Mouse (Mus musculus) frontal cortex, postnatal 10 days (tissue): ENCODE data around the gene Oaz2.

Source experiments
- DNase-seq, 2 experiments: peaks; one replicate each; pipeline ENCODE4 v3.0.0; 2022; ENCODE audit warnings: low spot score in 2 of 2, mixed read lengths in 1 of 2

Oaz2 gene

DNA sequence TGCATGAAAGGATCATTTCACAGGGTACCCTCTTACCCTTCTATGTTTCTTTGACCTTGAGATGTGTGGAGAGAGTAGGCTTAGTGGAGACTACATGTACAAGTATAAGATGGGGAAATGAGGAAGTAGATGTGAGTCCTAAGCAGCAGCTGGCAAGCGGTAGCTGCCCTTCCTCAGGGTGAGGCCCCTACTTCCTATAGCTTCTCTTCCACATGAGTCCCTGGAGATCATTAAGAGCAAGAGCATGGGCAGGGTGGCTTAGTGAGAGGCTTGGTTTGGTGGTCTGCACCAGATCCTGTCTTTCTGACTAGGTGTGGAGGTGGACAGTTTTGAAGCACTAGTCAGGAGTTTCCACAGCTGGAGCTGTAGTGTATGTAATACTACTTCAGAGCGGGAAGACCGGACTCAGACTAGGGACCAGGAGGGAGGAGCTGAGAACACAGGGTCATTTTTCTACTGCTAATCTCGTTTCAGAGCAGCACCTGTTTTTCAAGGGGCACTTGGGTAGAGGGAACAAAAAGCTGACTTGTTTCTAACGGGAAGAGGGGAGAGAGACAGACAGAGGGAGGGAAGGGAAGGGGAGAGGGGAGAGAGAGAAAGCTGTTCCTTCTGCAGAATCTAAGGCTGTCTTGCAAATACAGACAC lies 25.3 kb downstream of the Oaz2 start:
- DNase-seq = no peak

DNA sequence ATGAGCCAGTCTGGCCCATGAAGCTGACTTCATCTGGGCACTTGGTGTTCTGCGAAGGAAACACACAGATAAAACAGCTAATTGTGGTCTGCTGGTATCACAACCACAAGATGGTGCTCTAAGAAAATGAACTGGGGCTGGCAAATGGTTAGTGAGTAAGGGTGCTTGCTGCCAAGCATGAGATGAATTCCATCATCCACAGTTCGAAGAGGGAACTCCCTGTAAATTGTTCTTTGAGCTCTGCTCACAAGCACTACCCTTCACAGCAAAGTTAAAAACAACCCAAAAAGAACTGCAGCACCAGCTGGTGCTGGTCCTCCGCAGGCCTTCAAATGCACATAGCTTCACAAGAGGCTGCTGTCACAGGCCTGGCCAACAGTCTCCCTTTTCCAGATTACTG lies 27.8 kb downstream of the Oaz2 start:
- peak; percentile 31 to 46 for DNase-seq

- DNase-seq = no peak
Measured at GRCm38 (mm10) chr9:65696337-65696736, 28.5 kb downstream of the Oaz2 start.

- DNase-seq = no peak
Measured at GRCm38 (mm10) chr9:65697356-65697755, 29.6 kb downstream of the Oaz2 start.

GRCm38 (mm10) chr9:65697992-65698391 lies 30.2 kb downstream of the Oaz2 start:
- DNase-seq = no peak

DNA sequence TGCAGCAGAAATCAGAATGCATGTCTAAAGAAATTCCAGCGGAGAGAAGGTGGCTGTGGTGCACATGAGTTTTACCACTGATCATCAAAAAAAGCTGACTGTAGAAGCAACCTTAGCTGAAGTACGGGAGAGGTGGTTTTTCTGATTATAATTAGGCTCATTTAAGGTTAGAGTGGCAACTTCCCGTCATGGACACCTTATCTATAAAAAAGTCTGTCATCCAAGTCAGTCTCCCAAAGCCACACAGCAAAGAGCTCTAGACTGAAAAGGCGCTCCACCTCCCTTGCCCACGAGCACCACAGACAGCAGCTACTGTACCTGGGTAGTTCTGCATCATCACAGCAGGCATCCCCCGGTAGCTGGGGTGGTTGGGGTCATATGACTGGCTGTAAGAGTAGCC lies 32.7 kb downstream of the Oaz2 start:
- DNase-seq = no peak

GRCm38 (mm10) chr9:65702286-65702685 lies 34.5 kb downstream of the Oaz2 start:
- DNase-seq = no peak

DNA sequence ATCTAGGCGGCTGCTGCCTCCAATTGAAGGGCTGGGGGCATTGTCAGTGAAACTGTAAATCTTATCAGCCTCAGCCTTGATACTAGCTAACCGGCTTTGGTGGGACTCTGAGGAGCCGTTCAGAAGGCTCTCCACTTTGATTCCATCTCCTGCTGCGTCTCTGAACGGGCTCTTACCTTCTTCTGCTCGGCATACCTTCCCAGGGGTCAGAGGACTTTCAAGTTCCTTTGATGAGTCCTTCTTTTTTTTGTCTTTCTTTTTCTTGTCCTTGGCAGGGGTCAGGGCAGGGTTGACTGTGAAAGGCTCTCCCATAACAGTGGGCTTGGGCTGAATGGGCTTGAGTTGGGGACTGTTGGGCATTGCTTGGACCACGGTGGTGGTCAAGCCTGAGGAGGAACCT lies 35.4 kb downstream of the Oaz2 start:
- DNase-seq = no peak

DNA sequence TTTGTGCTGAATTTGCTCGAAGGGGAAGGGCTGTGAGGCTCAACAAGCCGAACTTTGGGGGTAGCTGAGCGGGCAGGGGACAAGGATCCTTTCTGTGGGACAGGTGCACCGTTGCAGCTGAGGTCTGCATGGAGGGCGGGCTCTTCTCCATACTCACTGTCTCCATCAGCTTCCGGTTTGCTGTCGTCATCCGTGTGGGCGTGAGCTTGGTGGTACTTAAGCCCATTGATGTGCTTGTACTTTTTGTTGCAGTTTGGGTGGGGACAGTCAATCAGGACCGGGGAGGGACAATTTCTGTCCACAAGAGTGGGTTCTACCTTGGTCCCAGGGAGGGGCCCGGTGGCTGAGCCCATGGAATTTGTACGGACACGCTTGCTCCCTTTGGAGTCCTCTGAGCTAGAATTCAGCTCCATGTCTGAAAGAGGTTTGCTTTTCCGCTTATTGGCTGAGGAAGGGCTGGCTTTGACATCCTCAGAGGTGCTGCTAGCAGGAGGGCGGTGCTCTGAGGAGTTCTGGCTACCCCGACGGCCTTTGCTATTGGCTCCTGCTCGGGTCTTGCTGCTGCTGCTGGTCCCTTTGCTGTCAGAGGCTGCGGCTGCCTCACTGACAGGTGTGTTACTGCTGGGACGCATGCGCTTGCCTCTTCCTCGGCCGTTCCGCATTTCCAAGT lies 36.3 kb downstream of the Oaz2 start:
- no peak for DNase-seq

- DNase-seq = no peak
Measured at GRCm38 (mm10) chr9:65718195-65718594, 50.4 kb downstream of the Oaz2 start.

DNA sequence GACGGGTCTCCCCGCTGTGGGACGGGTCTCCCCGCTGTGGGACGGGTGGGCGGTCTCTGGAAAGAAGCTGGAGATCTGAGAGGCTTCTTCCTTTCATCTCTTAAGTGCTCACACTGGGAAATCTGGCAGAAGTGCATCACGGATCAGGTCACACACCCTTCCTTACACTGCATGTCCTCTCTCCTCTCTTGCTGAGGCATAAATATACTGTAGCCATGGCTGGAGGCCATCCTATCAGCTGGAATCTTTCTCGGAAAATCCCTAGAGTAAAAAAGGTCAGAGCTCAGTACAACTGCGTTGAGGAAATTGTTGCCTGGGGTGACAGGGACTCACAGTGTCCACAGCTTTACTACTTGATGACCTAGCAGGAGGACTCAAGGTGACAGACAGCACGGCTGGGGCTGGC lies 53.4 kb downstream of the Oaz2 start:
- DNase-seq = no peak

- DNase-seq = no peak
Measured at GRCm38 (mm10) chr9:65724471-65725290, 56.9 kb downstream of the Oaz2 start.

DNA sequence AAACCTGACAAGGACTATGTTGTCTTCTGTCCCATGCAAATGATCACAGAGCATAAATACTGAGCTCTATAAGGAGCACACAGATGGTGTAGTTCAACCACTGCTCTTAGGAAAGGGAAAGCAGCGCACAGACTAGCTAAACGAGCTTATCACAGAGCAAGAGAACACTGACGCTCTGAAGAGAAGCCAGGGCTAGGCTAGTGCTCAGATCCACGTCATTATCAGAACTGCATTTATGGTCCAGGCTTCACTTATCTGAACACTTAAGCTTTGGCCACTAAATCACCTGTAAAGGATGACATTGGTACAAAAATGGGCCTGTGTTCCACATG lies 57.5 kb downstream of the Oaz2 start:
- DNase-seq = no peak

DNA sequence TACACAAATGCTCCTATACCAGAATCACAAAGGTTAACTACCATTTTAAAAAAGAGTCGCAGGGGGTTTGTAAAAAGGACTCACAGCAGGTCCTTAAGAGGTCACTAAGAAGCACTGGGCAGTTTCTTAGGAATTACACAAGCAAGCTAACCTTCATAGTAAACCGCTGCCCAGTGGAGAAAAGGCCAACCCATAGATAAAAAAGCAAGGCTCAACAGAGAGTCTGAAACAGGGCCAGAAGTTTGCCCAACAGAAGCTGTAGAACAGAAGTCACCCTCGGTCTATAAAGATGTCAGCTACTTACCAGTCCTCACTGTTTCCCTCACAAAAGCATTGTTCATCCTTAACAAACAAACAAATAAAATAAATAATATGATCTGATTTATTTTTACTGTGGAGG lies 58.6 kb downstream of the Oaz2 start:
- DNase-seq = no peak

- no peak for DNase-seq
Measured at GRCm38 (mm10) chr9:65727491-65727890, 59.7 kb downstream of the Oaz2 start.

GRCm38 (mm10) chr9:65728588-65728987 lies 60.8 kb downstream of the Oaz2 start:
- DNase-seq = no peak

DNA sequence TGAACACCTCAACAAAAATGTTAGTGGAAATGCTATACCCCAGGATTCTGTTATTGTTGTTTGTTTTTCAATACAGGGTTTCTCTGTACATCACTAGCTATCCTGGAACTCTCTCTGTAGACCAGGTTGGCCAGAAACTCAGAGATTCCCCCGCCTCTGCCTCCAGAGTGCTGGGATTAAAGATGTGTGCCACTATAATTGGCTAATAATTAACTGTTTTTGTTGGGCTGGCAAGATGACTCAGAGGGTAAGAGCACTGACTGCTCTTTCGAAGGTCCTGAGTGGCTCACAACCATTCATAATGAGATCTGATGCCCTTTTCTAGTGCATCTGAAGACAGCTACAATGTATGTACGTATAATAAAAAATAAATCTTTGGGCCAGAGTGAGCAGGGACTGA lies 67.1 kb downstream of the Oaz2 start:
- no peak for DNase-seq
